Mouse (Mus musculus) macrophage (primary cell): ENCODE results near the gene Bace2. TPM values are rescaled to one million over a fixed set of nuclear protein-coding genes. Genes with fewer than 3 reads are reported as not detected.

Experiments used
- H3K27ac ChIP-seq: fragments of 350-480 bp; formaldehyde crosslinking; 2 replicates; pipeline ENCODE4 v1.9.0; 2021
- H3K36me3 ChIP-seq: fragments of 350-480 bp; formaldehyde crosslinking; 2 replicates; pipeline ENCODE4 v1.9.0; 2021; ENCODE audit errors: inconsistent target
- H3K4me3 ChIP-seq: fragments of 350-480 bp; formaldehyde crosslinking; 2 replicates; pipeline ENCODE4 v1.9.0; 2021; ENCODE audit errors: inconsistent target
- H3K79me2 ChIP-seq: fragments of 350-480 bp; formaldehyde crosslinking; 2 replicates; pipeline ENCODE4 v1.9.0; 2021; ENCODE audit errors: inconsistent target
- WGBS: methylation state at CpG from one replicate; pipeline ENCODE4 v1.1.7; 2026; ENCODE audit warnings: inconsistent platforms; ENCODE audit not compliant: missing documents; 5-methylcytosine and 5-hydroxymethylcytosine counted together
- polyA plus RNA-seq: library from polyadenylated mRNA; stranded (reverse); fragments of 250-400 nt; gene quantifications from 3 replicates; pipeline ENCODE4 v1.2.4, GENCODE M21; 2018; ENCODE audit warnings: inconsistent platforms
- total RNA-seq, 78 experiments: library from RNA; depleted of rRNA; stranded (reverse); fragments of 250-400 nt; gene quantifications; 1 replicate in 9 of 78; 2 replicates in 24 of 78; 3 replicates in 43 of 78; 4 replicates in 2 of 78; pipeline ENCODE4 v1.2.4; 2018; ENCODE audit warnings: inconsistent platforms in 56 of 78

Gene Bace2
- total RNA-seq (2018; cell fraction: chromatin; rRNA removed) = under 1 TPM in 1 of 26 experiments, not detected in 25; 0.06 TPM
- under 1 TPM in 2 of 26 experiments, not detected in 24; under 0.01 TPM for total RNA-seq (2018; cell fraction: cytosol; rRNA removed)
- not detected for total RNA-seq (2018; cell fraction: nucleus; rRNA removed)
- polyA plus RNA-seq = not detected in 3 replicates

DNA sequence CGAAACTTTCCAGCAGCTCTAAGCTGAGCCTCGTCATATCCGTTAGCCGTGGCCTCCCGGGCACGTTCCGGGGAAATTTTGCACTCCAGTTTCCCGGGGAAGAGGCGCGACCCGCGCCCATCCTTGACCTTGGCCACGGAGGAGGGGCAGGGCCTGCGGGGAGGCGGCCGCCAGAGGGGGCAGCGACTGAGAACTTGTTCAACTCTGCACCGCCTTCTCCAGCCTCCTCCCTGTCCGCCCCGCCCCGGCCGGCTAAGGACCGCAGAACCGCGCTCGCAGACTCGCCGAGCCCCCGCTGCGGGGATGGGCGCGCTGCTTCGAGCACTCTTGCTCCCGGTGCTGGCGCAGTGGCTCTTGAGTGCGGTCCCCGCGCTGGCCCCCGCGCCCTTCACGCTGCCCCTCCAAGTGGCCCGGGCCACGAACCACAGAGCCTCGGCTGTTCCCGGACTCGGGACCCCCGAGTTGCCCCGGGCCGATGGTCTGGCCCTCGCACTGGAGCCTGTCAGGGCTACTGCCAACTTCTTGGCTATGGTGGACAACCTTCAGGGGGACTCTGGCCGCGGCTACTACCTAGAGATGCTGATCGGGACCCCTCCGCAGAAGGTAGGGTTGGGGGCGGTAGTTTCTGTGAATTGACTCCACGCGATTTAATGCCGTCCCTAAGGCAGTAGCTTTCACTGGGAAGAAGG is at the start of gene Bace2:
TSS of gene Bace2 (plus strand) at position 244 of the 689 bp plus-strand sequence.
- WGBS = under 1% methylated on average over 58 of the region's 58 CpGs
- H3K27ac ChIP-seq = no peak within 1 kb of the TSS
- H3K4me3 ChIP-seq = no peak within 1 kb of the TSS
- no peaks in the 10 kb centered on the region for H3K79me2 ChIP-seq
- no peaks in the 10 kb centered on the region for H3K36me3 ChIP-seq

DNA sequence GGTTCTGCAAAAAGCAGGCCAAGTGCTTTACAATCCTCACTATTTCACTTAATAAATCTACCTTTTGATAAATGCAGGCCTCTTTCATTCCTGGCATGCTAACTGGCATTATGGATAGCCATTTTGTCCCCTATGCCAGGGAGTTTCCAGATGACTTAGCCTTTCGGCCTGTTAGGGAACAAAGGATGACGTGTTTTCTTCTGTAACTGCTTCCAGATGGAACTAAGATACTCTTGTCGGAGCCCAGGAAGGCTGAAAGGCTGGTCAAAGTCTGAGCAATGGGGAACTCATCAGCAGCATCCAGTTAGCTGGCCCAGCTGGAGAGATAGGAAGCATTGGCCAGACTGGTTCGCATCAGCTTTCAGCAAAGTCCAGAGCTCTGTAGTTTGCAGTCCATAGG is 48.9 kb upstream of the Bace2 start:
- 87% methylated on average over 4 of the region's 4 CpGs for WGBS
- Histone ChIP-seq H3K4me3 (no peak overlapping the region), H3K79me2 (no peaks in the 10 kb centered on the region), H3K36me3 (no peaks in the 10 kb centered on the region), H3K27ac (no peak overlapping the region)

DNA sequence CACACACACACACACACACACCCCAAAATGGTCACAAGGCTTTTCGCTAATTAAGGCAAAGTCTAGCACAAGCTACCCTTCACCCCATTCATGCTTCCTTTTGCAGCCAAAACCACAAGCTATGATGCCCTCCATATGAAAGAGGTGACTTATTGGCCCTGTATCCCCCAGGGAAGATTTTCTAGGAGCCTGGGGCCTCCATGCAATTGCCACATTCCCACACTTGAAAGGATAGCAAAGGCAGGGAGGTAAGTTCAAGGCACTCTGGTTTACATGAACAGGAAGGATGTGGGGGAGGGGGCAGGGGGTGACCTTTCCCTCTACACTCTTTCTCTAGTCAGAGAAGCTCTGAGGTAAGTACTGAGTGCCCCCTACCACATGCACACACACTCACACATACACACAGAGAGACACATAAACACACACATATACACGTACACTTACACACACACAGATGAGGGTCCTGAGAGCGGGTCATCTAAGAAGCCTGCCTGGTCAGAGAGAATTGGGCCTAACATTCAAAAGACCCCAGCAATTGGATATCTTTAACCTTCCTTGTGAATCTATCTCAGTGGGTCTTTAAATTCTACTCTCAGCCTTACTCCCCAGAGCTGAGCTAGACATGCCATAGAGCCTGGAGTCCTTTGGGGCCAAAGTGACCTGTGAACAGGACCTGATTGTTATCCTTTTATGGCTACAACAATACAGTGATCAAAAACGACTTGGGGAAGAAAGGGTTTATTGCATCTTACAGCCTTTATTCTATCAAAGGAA is 46.6 kb upstream of the Bace2 start:
- WGBS = 67% methylated on average over 4 of the region's 4 CpGs

DNA sequence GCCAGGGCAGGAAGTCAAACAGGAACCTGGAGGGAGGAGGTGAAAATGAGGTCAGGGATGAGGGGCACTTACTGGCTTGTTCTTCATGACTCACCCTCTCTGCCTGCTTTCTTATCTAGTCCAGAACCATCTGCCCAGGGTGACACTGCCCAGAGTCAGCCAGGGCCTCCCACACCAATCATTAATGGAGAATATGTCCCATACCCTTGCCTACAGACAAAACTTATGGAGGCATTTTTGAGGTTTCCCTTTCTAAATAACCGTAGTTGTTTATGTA is 46.0 kb upstream of the Bace2 start:
- no peaks in the 10 kb centered on the region for H3K36me3 ChIP-seq
- no peaks in the 10 kb centered on the region for H3K79me2 ChIP-seq
- no peak overlapping the region for H3K4me3 ChIP-seq
- H3K27ac ChIP-seq = no peak overlapping the region
- WGBS = 58% methylated on average over 1 of the region's 1 CpGs

More for the DNA sequence above, 46.6 kb upstream of the Bace2 start:
- Histone ChIP-seq H3K27ac (no peak overlapping the region), H3K36me3 (no peaks in the 10 kb centered on the region), H3K79me2 (no peaks in the 10 kb centered on the region), H3K4me3 (no peak overlapping the region)

DNA sequence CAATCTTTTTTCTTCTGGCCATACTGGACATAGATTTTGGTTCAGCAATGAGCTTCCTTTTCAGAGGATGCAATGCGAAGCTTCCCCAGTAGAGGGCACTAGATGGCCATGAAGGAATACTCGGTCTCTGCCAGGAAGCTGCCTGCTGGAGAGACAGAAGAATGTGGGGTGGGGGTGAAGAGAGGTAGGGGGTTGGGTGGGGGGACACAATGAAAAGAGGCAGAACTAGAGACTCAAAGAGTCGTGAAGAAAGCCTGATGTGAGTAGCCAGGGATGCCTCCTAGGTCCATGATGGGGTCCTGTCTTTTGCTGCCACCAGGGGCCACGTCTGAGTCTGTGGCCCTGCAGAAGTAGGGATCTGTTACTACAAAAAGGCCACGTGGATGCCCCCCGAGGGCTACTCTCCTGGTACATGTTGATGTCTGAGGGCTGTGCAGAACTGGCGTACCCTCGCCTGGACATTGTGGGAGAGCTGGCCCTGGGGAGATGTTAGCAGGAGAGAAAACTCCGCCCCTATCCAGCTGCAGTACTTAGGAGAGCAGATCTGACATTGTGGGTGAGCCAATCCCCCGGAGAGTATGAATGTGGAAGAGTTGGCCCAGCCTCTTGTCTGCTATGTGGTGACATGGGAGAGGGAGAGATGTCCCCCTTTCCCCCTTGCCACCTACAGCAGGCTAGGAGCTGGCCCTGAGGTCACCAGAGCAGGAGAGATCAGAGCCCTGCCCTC is 43.4 kb upstream of the Bace2 start:
- WGBS = 46% methylated on average over 10 of the region's 10 CpGs
- no peaks in the 10 kb centered on the region for H3K36me3 ChIP-seq

DNA sequence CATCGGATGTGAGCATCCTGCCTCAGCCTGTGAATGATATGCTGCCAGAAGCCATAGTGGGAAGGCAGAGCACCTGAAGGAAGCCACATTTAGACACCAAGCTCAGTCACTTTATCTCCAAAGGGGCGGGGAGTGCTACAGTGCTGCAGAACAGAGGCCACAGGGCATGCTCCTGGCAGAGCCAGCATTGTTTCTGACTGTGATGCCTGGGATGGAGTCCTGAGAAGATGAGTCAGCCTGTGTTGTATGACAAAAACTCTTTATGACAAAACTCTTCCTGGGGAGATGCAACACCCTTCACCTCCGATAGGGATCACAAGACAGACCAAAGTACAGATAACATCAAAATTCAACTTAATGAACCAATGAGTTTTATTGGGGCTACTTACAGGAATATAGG is 35.0 kb upstream of the Bace2 start:
- Histone ChIP-seq H3K4me3 (no peak overlapping the region), H3K27ac (no peak overlapping the region), H3K36me3 (no peaks in the 10 kb centered on the region), H3K79me2 (no peaks in the 10 kb centered on the region)
- 91% methylated on average over 3 of the region's 3 CpGs for WGBS

More for the DNA sequence above, 43.4 kb upstream of the Bace2 start:
- H3K79me2 ChIP-seq = no peaks in the 10 kb centered on the region
- no peak overlapping the region for H3K4me3 ChIP-seq
- H3K27ac ChIP-seq = no peak overlapping the region

DNA sequence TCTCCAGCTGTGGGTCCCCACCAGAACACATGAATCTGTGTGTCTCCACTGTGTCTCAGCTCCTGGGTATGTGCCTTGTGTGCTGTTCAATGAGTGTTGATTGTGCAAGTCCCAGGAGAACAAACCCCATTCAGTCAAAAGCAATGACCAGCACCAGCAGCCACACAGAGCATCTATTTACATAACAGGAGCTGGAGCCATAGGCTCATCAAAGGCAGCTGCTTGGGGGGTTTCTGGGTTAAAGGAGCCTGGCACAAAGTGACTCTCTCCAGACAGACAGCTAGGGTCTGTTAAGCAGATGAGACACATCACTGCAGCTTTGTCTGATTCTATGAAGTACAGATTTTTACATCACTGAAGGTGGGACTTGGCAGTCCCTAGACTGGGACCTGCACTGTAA is 33.9 kb upstream of the Bace2 start:
- Histone ChIP-seq H3K4me3 (no peak overlapping the region), H3K36me3 (no peaks in the 10 kb centered on the region), H3K79me2 (no peaks in the 10 kb centered on the region), H3K27ac (no peak overlapping the region)

DNA sequence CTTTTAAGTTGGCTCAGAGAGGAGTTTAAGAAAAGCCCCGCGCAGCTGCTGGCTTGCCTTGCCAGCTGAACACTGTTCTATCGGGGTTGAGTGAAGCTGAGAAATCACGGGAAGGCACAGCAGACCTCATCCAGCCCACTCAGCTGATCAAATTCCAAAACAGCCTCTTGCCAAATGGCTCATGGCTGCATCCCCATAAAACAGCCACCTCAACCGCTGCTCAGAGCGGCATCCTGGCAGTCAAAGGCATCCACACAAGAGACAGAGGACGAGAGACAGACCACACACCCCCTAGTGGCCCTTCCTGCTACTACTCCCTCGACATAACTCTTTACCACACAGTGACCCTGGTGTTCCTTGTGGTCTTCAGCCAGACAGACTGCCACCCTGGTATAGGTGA is 30.6 kb upstream of the Bace2 start:
- no peak overlapping the region for H3K4me3 ChIP-seq
- no peak overlapping the region for H3K27ac ChIP-seq
- H3K79me2 ChIP-seq = no peaks in the 10 kb centered on the region
- 59% methylated on average over 8 of the region's 8 CpGs for WGBS
- H3K36me3 ChIP-seq = no peaks in the 10 kb centered on the region

DNA sequence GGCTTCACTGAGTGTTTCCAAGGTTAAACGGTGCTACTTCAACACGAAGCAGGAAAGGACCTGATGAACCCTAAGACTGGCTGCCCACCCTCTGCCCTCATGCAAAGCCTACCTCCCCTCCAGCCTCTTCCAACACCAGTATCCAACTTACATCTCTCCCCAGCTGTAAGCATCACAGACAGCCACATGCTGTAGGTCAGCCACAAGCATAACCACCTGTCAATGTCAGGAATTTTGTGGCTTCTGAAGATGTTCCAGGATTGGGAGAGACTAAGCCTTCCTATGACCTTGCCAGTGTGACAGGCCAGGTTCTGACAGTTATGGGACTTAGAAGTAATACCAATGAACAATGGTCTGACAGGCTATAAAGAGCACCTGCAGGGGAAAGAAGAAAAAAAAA is 27.9 kb upstream of the Bace2 start:
- WGBS = 90% methylated on average over 2 of the region's 2 CpGs
- no peaks in the 10 kb centered on the region for H3K36me3 ChIP-seq
- no peaks in the 10 kb centered on the region for H3K79me2 ChIP-seq
- no peak overlapping the region for H3K4me3 ChIP-seq
- no peak overlapping the region for H3K27ac ChIP-seq

DNA sequence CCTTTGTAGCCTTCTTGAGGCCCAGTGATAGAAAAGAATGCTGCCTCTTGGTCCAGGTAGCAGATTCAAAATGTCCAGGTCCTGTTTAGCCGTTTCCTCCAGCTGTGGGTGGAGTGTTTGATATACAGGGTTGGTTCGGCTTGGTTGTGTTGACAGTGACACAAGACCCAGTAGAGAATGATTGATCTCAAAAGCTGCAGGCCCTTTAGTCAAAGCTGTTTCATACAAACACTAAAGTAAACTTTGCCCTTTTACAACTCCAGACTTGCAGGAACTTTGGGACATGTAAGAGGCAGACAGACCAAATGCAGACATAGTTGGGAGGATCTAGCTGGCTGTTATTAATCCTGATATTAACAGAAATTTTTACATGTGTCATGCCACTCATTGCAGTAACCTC is 3.5 kb upstream of the Bace2 start:
- 76% methylated on average over 2 of the region's 2 CpGs for WGBS
- no peaks in the 10 kb centered on the region for H3K79me2 ChIP-seq
- H3K4me3 ChIP-seq = no peak overlapping the region
- H3K27ac ChIP-seq = no peak overlapping the region
- H3K36me3 ChIP-seq = no peaks in the 10 kb centered on the region

DNA sequence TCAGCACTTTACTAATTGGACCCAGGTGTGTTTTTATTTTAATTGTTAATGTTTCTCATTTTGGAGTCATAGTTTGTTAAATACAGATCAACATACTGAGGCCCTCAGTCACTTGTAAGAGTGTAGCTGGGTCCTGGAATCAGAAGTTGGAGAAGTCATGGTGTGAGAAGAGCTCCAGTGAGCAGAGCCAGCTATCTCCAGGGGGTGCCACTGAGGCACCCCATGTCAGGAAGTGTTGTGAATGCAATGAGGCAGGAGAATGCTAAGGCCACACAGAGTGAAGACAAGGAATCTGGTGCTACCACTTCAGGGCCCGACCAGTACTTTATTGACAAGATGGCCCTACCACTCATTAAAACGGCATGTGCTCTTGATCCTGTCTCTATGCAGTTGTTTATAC is 1.9 kb upstream of the Bace2 start:
- Histone ChIP-seq H3K4me3 (no peak overlapping the region), H3K79me2 (no peaks in the 10 kb centered on the region), H3K27ac (no peak overlapping the region), H3K36me3 (no peaks in the 10 kb centered on the region)
- WGBS = 88% methylated on average over 2 of the region's 2 CpGs

DNA sequence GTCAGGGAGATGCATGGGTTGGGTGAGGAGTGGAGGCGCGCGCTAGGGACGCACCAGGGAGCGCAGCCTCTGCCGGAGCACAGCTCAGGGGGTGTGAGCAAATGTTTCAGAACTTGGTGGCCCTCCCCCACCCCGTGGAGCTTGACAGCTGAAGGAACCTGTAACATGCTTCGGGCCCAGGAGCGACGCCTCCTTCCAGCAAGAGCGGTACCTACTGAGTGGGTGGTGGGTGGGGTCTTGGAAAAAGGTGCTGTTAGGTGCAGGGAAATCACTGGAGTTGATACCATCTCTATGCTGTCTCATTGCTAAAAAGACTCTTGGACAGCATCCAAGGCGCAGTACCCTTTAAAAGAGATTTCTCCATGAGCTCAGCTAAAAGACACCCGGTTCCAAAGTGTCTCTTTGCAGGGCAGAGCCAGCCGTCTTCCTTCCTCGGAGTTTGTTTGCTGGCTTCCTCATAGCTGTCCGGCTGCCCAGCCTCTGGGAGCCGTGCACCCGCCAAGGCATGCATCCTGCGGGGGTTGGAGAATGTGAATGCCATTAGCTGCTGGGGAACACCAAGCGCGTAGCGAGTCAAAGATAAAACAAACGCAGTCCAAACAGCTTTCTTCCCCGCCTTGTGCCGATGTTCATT is 763 bp downstream of the Bace2 start:
- Histone ChIP-seq H3K4me3 (no peak overlapping the region), H3K27ac (no peak overlapping the region), H3K79me2 (no peaks in the 10 kb centered on the region), H3K36me3 (no peaks in the 10 kb centered on the region)
- 5% methylated on average over 25 of the region's 25 CpGs for WGBS

DNA sequence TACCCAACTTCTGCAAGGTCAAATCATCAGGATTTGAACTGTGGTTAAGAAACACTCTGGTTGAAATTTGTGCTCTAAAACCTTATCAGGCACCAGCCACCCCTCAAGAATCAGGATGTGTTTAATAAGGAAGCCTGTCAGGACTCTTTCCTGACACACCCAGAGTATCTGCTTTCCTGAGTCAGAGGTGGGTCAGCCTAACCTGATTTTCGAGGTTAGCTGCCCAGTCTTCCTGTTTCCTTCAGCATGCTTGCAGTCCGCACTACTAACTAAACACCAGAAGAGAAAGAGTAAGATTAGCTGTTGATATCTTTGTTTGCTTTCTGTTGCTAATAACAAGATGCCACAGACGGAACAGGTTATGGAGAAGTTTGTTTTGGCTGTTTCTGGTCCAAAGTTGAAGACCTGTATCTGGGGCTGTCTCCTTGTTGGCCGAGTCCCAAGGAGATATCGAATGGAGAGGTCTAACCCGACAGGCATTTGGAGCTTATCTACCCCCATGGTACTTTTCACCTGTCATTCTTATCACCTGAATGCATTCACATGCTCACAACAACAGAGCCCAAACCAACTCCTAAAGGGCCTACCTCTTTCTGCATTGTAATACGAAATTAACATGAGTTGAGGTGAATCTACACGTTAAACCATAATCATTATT is 5.8 kb downstream of the Bace2 start:
- Histone ChIP-seq H3K36me3 (no peaks in the 10 kb centered on the region), H3K79me2 (no peaks in the 10 kb centered on the region), H3K4me3 (no peak overlapping the region), H3K27ac (no peak overlapping the region)
- WGBS = 60% methylated on average over 8 of the region's 8 CpGs

DNA sequence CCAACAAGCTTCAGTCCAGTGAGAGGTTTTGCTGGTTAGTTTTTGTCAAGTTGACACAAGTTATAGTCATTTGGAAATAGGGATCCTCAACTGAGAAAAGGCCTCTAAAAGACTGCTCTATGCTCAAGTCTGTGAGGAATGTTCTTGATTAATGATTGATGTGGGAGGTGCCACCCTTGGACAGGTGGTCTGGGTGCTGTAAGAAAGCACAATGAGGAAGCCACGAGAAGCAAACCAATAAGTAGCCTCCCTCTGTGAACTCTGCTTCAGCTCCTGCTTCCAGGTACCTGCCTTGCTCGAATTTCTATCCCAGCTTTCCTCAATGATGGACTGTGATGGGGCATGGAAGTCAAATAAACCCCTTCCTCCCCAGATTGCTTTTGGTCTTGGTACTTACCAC is 9.6 kb downstream of the Bace2 start:
- 47% methylated on average over 2 of the region's 2 CpGs for whole genome bisulfite sequencing
- Histone ChIP-seq H3K36me3 (no peaks in the 10 kb centered on the region), H3K27ac (no peak overlapping the region), H3K79me2 (no peaks in the 10 kb centered on the region), H3K4me3 (no peak overlapping the region)
